Mouse (Mus musculus) thymus, adult 2 months (tissue): ENCODE data around the gene Xcr1. TPM values are rescaled to one million over a fixed set of nuclear protein-coding genes. Genes with fewer than 3 reads are reported as not detected.
A peak's percentile ranks its signal among the peaks of the same experiment; 100 is the strongest.

ENCODE experiments used
- DNase-seq: peaks from one replicate; pipeline ENCODE4 v3.0.0; 2021
- H3K27ac ChIP-seq: fragments of 200-500 bp; 2 replicates; pipeline ENCODE4 v1.5.1; 2012; ENCODE audit warnings: low read length, control low read depth; ENCODE audit not compliant: control insufficient read depth, insufficient read depth
- H3K27me3 ChIP-seq: fragments of 200-500 bp; 2 replicates; pipeline ENCODE4 v1.6.1; 2012; ENCODE audit warnings: mild to moderate bottlenecking, low read length, moderate library complexity, mixed read lengths; ENCODE audit not compliant: control insufficient read depth, insufficient read depth
- H3K36me3 ChIP-seq: fragments of 200-500 bp; 2 replicates; pipeline ENCODE4 v1.6.1; 2012; ENCODE audit warnings: mild to moderate bottlenecking, low read length, moderate library complexity; ENCODE audit not compliant: control insufficient read depth, insufficient read depth
- H3K4me1 ChIP-seq: fragments of 200-500 bp; replicated peaks from 2 replicates; pipeline ENCODE4 v1.6.1; 2012; ENCODE audit warnings: low read length; ENCODE audit not compliant: control insufficient read depth, insufficient read depth
- H3K4me3 ChIP-seq: fragments of 200-500 bp; 2 replicates; pipeline ENCODE4 v1.5.1; 2012; ENCODE audit warnings: mild to moderate bottlenecking, low read length, control low read depth, moderate library complexity; ENCODE audit not compliant: control insufficient read depth, insufficient read depth
- CTCF ChIP-seq: fragments of 200-500 bp; IDR thresholded peaks from 2 replicates; pipeline ENCODE4 v1.5.1; 2012; ENCODE audit warnings: mild to moderate bottlenecking, control low read depth, low read length, moderate library complexity, borderline replicate concordance; ENCODE audit not compliant: control insufficient read depth, poor library complexity, insufficient read depth; ENCODE audit errors: extremely low read depth
- POLR2A ChIP-seq: fragments of 200-500 bp; IDR thresholded peaks from 2 replicates; pipeline ENCODE4 v1.6.1; 2012; ENCODE audit warnings: mild to moderate bottlenecking, low read length, control low read depth, moderate library complexity; ENCODE audit not compliant: control insufficient read depth, poor library complexity, insufficient read depth; ENCODE audit errors: extremely low read depth
- WGBS: fragments of 180-500 bp; shearing (Covaris S2); methylation state at CpG from one replicate; pipeline ENCODE4 v1.1.7; 2018; 5-methylcytosine and 5-hydroxymethylcytosine counted together
- polyA plus RNA-seq: library from polyadenylated mRNA; depleted of rRNA; stranded (reverse); fragments of >200 nt; gene quantifications from 2 replicates; pipeline ENCODE4 v1.2.3, GENCODE M21; 2012

Xcr1 gene
- polyA plus RNA-seq, 1 experiment, result 7.0 TPM

DNA sequence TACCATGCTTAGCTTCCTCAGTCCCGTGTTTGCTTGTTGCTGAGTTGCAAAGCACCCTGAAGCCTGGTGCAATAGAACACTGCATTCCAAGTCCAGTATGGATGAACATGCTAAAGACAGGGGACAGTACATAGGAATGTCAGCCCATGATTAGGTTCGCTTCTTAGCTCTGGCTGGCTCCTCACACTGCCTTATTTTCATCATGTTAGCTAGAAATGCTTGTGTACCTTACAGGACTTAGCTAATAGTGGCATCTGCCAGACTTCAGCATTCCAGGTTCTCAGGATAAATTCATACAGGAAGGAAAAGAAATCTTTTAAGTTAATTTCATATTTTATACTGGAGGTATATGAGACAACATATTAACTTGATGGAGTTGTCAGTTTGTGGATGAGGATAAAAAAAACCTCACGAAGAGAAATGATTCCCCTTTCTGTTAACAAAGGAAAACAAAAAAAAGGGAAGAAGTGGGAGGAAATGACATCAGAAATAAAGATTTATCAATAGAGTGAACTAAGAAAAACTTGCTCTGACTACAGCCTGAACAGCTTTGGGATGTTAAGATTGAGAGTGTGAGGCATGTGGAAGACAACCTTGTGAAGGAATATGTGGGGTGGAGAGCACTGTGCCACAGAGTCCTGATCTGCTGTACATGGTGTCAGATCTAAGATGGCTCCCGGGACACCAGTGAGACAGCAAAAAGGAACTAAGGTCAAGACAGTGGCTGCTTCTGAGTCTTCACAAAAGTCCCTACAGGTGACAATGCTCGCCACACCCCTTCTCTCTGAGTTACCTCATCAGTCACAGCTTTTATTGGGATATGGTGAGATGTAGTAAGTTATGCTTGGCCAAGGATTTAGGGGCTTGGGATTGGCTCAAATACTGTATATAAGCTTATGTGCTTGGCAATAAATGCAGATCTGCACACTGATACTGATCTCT lies 9.1 kb downstream of the Xcr1 start:
- Histone ChIP-seq H3K4me3 (no peak overlapping the region), H3K36me3 (no peaks in the 10 kb centered on the region), H3K4me1 (no peaks in the 10 kb centered on the region), H3K27me3 (no peaks in the 10 kb centered on the region), H3K27ac (no peak overlapping the region)
- DNase-seq, result no peak
- WGBS, result 60% methylated on average over 5 of the region's 5 CpGs
- TF ChIP-seq CTCF (no peak), POLR2A (no peak)

- peak; percentile 91 for DNase-seq
- peak within 1 kb of the TSS; percentile 87 for H3K27ac ChIP-seq
- H3K4me1 ChIP-seq, result no peaks in the 10 kb centered on the region
- under 1% methylated on average over 47 of the region's 47 CpGs for WGBS
- no peaks in the 10 kb centered on the region for H3K27me3 ChIP-seq
- H3K4me3 ChIP-seq, result peak within 1 kb of the TSS; percentile 81
- no peaks in the 10 kb centered on the region for H3K36me3 ChIP-seq
- TF ChIP-seq POLR2A, result peak; percentile 80
- no peak for TF ChIP-seq CTCF
These were observed 9.9 kb downstream of the Xcr1 start, which contains the start of gene Fyco1 for GRCm38 (mm10) chr9:123851713-123852448. TSS of gene Fyco1 (minus strand) at chr9:123851899.

GRCm38 (mm10) chr9:123851062-123851712 lies 10.6 kb downstream of the Xcr1 start:
- 0% methylated on average over 27 of the region's 27 CpGs for WGBS
- Histone ChIP-seq H3K4me1 (no peaks in the 10 kb centered on the region), H3K4me3 (peak overlapping the region; percentile 81), H3K27ac (peak overlapping the region; percentile 87), H3K27me3 (no peaks in the 10 kb centered on the region), H3K36me3 (no peaks in the 10 kb centered on the region)
- TF ChIP-seq CTCF (no peak), POLR2A (no peak)
- peak; percentile 82 for DNase-seq

DNA sequence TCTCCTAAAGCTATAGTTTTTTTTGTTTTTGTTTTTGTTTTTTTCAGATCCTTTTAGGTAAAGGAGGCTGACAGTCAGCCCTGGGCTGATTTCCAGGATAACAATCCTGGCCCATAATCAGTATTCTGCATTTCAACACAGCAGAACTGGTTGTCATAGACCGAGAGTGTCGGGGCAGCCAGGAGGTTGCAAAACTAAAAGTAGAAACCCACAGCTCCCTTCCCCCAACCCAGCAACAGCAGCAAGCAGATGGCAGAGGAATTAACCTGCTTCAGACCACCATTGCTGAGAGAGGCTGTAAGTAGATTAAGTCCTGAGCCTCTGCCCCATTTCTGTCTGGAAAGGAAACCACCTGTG lies 11.1 kb downstream of the Xcr1 start:
- peak; percentile 57 for DNase-seq
- WGBS, result 0% methylated on average over 2 of the region's 2 CpGs
- H3K27ac ChIP-seq, result peak overlapping the region; percentile 87
- TF ChIP-seq CTCF, result no peak
- TF ChIP-seq POLR2A, result no peak
- no peaks in the 10 kb centered on the region for H3K27me3 ChIP-seq
- peak overlapping the region; percentile 81 for H3K4me3 ChIP-seq
- H3K4me1 ChIP-seq, result no peaks in the 10 kb centered on the region
- no peaks in the 10 kb centered on the region for H3K36me3 ChIP-seq

DNA sequence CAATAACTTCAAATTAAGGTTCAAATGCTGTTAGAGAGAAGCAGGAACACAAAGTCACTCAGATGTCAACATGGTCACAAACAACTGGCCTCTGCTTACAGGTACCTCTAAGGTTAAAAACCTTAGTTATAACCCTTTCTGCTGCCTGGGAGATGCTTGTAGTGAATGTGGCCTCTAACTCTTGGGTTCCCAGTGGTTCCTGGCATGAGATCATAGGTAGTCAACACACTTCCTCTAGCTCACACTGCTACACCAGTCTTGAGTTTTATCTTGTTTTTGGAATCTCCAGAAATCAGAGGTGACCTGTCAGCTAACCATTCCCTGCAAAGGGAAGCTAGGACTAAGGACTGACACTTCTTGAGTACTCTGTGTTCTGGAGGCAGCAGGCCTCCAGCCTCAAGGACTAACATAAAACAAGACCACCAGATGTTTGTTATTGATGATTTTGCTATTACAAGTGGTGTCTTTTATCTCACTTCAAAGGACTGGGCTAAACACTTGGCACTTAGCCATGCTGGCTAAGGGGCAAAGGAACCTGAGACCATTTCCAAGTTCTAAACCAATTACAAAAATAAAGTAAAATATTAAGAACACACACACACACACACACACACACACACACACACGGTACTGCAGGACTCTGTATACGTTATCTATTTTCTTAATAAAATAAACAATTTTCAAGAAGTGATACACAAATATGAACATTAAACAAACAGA lies 11.7 kb downstream of the Xcr1 start:
- Histone ChIP-seq H3K27me3 (no peaks in the 10 kb centered on the region), H3K36me3 (no peaks in the 10 kb centered on the region), H3K4me1 (no peaks in the 10 kb centered on the region; the same call in 1 of the 2 replicates), H3K4me3 (no peak overlapping the region), H3K27ac (no peak overlapping the region; the same call in 1 of the 2 replicates)
- WGBS, result 47% methylated on average over 2 of the region's 2 CpGs
- no peak for DNase-seq
- no peak for TF ChIP-seq POLR2A
- no peak for TF ChIP-seq CTCF

- TF ChIP-seq POLR2A (no peak), CTCF (no peak)
- Histone ChIP-seq H3K36me3 (peaks cover 18% of the 10 kb centered on the region), H3K27ac (no peak overlapping the region), H3K27me3 (no peaks in the 10 kb centered on the region), H3K4me1 (no peaks in the 10 kb centered on the region; the same call in 1 of the 2 replicates), H3K4me3 (no peak overlapping the region)
- 98% methylated on average over 1 of the region's 1 CpGs for WGBS
- no peak for DNase-seq
These were observed 15.3 kb downstream of the Xcr1 start for GRCm38 (mm10) chr9:123846490-123846889.
